Mouse (Mus musculus) forebrain, embryonic 11.5 days (tissue): Measurements from ENCODE around the gene Muc2. TPM values are rescaled to one million over a fixed set of nuclear protein-coding genes. Genes with fewer than 3 reads are reported as not detected.

Source experiments
- ATAC-seq: fragments of 200-750 bp; cut with Nextera tagmentation; replicated peaks from 2 replicates; pipeline ENCODE4 v1.8.0; 2017; ENCODE audit warnings: moderate TSS enrichment; ENCODE audit not compliant: low FRiP score
- DNase-seq: peaks from one replicate; pipeline ENCODE4 v3.0.0-alpha.2; 2017; ENCODE audit warnings: low spot score
- H3K27ac ChIP-seq: fragments of 300-500 bp; sonication (generic); 2 replicates; pipeline ENCODE4 v1.5.1; 2014; ENCODE audit warnings: low read depth, low read length
- H3K27me3 ChIP-seq: fragments of 300-500 bp; sonication (generic); 2 replicates; pipeline ENCODE4 v1.6.1; 2014; ENCODE audit warnings: mild to moderate bottlenecking, low read length, mixed read lengths; ENCODE audit not compliant: control insufficient read depth, insufficient read depth
- H3K36me3 ChIP-seq: fragments of 300-500 bp; sonication (generic); 2 replicates; pipeline ENCODE4 v1.6.1; 2014; ENCODE audit warnings: mild to moderate bottlenecking, low read length, moderate library complexity, mixed read lengths; ENCODE audit not compliant: control insufficient read depth, insufficient read depth
- H3K4me1 ChIP-seq: fragments of 300-500 bp; sonication (generic); replicated peaks from 2 replicates; pipeline ENCODE4 v1.6.1; 2014; ENCODE audit warnings: low read length, mixed read lengths; ENCODE audit not compliant: control insufficient read depth, insufficient read depth
- H3K4me2 ChIP-seq: fragments of 300-500 bp; sonication (generic); 2 replicates; pipeline ENCODE4 v1.6.1; 2014; ENCODE audit warnings: low read depth, mild to moderate bottlenecking, low read length, moderate library complexity, mixed read lengths; ENCODE audit not compliant: severe bottlenecking
- H3K4me3 ChIP-seq: fragments of 300-500 bp; sonication (generic); 2 replicates; pipeline ENCODE4 v1.5.1; 2014; ENCODE audit warnings: low read depth, low read length
- H3K9ac ChIP-seq: fragments of 300-500 bp; sonication (generic); 2 replicates; pipeline ENCODE4 v1.6.1; 2014; ENCODE audit warnings: low read length
- H3K9me3 ChIP-seq: fragments of 300-500 bp; sonication (generic); 2 replicates; pipeline ENCODE4 v1.6.1; 2016; ENCODE audit warnings: low read length, mixed read lengths; ENCODE audit not compliant: control insufficient read depth
- WGBS: fragments of 180-500 bp; shearing (Covaris S2); extraction: QIAGEN DNeasy Blood & Tissue Kit; methylation state at CpG from one replicate; pipeline ENCODE4 v1.1.7; 2014; 5-methylcytosine and 5-hydroxymethylcytosine counted together
- polyA plus RNA-seq: library from polyadenylated mRNA; unstranded; fragments of >200 nt; fragmentation: Nextera tagmentation; extraction: Ambion mirVana; gene quantifications from 2 replicates; pipeline ENCODE4 v1.2.1, GENCODE M21; 2014

Gene Muc2
- polyA plus RNA-seq, 1 experiment from 2014 or later, result 0.15 TPM

DNA sequence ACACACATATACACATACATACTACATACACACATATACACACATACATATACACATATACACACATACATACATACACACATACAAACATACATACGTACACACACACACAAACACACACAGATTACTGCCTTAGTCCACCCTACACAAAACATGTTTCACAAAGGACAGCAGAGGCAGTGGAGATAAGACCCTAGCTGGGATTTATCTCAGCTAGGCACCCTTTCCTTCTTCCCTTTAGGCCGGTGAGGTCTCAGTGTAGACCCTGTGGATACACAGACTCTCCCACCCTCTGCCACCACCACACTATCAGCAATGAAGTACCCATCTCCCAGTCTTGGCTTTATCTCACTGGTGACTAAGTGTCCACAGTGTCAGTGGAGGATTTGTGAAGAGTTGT, 84.7 kb downstream of the Muc2 start:
- 92% methylated on average over 2 of the region's 2 CpGs for WGBS
- no peak overlapping the region for H3K4me3 ChIP-seq
- ATAC-seq, result no peak

DNA sequence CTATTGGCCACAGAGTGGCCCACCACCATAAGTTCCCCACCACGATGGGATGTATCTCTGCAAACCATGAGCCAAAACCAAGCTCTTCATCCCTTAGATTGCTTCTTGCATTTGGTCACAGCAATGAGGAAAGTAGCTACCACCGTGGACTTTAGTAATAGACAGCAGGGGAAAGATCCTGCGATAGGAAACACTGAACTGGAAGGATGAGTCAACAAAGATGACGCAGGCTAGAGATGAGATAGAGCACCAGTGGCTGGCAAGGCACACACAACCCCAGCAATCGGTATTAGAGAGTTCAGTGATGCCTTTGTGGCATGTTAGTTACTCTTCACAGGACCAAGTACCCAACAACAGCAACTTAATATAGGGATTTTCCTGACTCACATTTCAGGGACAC, 86.1 kb downstream of the Muc2 start:
- Histone ChIP-seq H3K27me3 (no peaks in the 10 kb centered on the region), H3K36me3 (no peaks in the 10 kb centered on the region), H3K4me3 (no peak overlapping the region), H3K9me3 (no peaks in the 10 kb centered on the region; the same call in 1 of the 2 replicates), H3K9ac (no peak overlapping the region), H3K4me1 (0 out of 2 replicates have a peak, but pooled peaks cover 2% of the 10 kb centered on the region), H3K4me2 (no peak overlapping the region), H3K27ac (no peak overlapping the region)
- ATAC-seq (no peak), DNase-seq (no peak)
- 89% methylated on average over 5 of the region's 5 CpGs for whole genome bisulfite sequencing

More for the DNA sequence above, 84.7 kb downstream of the Muc2 start:
- DNase-seq, result no peak
- no peaks in the 10 kb centered on the region for H3K36me3 ChIP-seq
- no peaks in the 10 kb centered on the region for H3K27me3 ChIP-seq
- H3K4me1 ChIP-seq, result 0 out of 2 replicates have a peak, but pooled peaks cover 2% of the 10 kb centered on the region
- H3K4me2 ChIP-seq, result no peak overlapping the region
- H3K27ac ChIP-seq, result no peak overlapping the region
- H3K9me3 ChIP-seq, result no peaks in the 10 kb centered on the region; the same call in 1 of the 2 replicates
- no peak overlapping the region for H3K9ac ChIP-seq

DNA sequence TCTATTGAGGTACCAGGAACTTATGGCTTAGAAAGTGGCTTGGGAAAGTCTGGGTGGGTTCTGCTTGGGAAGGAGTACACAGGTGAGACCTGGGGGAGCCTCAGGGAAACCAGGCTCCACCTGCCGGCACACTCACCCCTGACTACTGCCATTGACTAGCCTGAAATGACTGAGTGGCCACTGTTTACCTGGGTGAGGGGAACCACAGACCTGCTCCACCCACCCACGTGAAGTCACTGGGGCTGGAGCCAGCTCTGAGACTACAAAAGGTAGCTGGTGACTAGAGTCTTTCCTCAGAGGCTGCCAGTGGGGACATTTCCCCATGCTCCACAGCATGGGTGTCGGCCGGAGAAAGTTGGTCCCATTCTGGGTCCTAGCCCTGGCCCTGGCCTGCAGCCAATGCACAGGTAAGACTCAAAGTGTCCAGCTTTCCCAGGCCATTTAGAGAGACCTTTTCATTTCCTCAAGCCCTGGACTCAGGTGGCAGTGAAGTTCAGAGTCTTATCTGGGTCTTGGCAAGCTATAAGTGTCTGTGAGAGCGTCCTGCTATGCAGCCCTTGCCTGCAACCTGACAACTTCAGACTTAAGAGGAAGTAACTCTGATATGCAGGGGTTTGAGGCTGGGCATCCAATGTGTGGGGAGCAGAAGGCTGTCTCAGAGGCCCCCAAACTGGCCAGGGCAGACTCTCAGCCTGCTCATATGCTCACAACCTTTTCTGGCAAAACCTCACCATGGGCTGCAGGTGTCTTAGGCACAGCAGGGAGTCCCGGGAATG, 98.7 kb downstream of the Muc2 start, which contains the start of gene Muc5ac:
Gene Muc5ac, plus strand, starts transcription at position 296 of the 776 bp plus-strand sequence.
- no peaks in the 10 kb centered on the region for H3K4me1 ChIP-seq
- 87% methylated on average over 6 of the region's 6 CpGs for WGBS
- DNase-seq, result no peak
- H3K36me3 ChIP-seq, result no peaks in the 10 kb centered on the region
- ATAC-seq, result no peak
- no peaks in the 10 kb centered on the region for H3K27me3 ChIP-seq
- H3K9ac ChIP-seq, result no peak within 1 kb of the TSS
- no peak within 1 kb of the TSS for H3K4me3 ChIP-seq
- no peak within 1 kb of the TSS for H3K27ac ChIP-seq
- no peak within 1 kb of the TSS for H3K4me2 ChIP-seq
- H3K9me3 ChIP-seq, result no peaks in the 10 kb centered on the region

DNA sequence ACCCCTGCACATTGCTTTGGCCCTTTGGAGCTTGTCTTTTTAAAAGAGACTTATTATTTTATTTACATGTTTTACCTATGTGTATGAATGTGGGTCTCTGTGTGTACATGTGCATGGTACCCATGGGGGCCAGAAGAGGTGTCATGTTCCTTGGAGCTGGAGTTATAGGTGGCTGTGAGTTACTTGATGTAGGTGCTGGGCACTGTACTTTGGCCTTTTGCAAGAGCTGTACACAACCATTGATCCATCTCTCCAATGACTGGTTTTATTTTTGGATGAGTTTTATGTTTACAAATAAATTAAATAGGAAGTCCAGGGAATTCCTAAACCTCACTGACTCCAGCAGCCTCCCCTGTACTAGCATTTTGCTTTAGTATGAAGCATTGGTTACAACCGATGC, 104.1 kb downstream of the Muc2 start:
- Histone ChIP-seq H3K36me3 (no peaks in the 10 kb centered on the region), H3K4me3 (no peak overlapping the region), H3K4me2 (no peak overlapping the region), H3K9me3 (no peaks in the 10 kb centered on the region; the same call in 1 of the 2 replicates), H3K27me3 (no peaks in the 10 kb centered on the region), H3K27ac (no peak overlapping the region), H3K4me1 (no peaks in the 10 kb centered on the region), H3K9ac (no peak overlapping the region)
- ATAC-seq (no peak), DNase-seq (no peak)
- 94% methylated on average over 1 of the region's 1 CpGs for WGBS

DNA sequence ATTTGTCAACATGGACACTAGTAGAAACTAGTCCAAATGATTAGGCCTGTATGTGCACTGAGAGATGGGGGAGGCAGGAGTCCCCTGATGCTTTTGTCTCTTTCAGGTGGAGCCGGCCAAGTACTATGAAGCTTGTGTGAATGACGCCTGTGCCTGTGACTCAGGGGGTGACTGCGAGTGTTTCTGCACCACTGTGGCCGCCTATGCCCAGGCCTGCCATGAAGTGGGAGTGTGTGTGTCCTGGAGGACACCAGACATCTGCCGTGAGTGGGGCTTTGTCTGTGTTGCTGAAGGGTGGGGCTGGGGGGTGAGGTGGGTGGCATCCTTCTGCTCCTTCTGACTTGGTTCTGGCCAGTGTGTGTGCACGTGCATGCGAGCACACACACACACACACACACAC, 113.1 kb downstream of the Muc2 start:
- Histone ChIP-seq H3K36me3 (no peaks in the 10 kb centered on the region), H3K4me1 (no peaks in the 10 kb centered on the region), H3K9me3 (no peaks in the 10 kb centered on the region), H3K4me3 (no peak overlapping the region), H3K4me2 (no peak overlapping the region), H3K27me3 (no peaks in the 10 kb centered on the region), H3K9ac (no peak overlapping the region), H3K27ac (no peak overlapping the region)
- ATAC-seq (no peak), DNase-seq (no peak)
- WGBS, result 87% methylated on average over 7 of the region's 7 CpGs

Other genes with a start within 250 kb of the Muc2 start
- gene Pidd1, start 246.3 kb upstream of the Muc2 start, polyA plus RNA-seq, result 22.3 TPM in 2 replicates
- gene Rplp2, start 243.0 kb upstream of the Muc2 start, polyA plus RNA-seq, result 935 and 968 TPM in 2 replicates
- gene Pnpla2, start 235.1 kb upstream of the Muc2 start, polyA plus RNA-seq, result 16.9 and 17.9 TPM in 2 replicates
- gene Cracr2b, start 229.2 kb upstream of the Muc2 start, polyA plus RNA-seq, result 3.6 and 5.9 TPM in 2 replicates
- 40.3 and 48.6 TPM in 2 replicates for gene Cd151, start 222.9 kb upstream of the Muc2 start, polyA plus RNA-seq
- gene Polr2l, start 215.2 kb upstream of the Muc2 start, polyA plus RNA-seq, result 73.9 and 78.5 TPM in 2 replicates
- 29.7 and 34.0 TPM in 2 replicates for gene Tspan4, start 215.1 kb upstream of the Muc2 start, polyA plus RNA-seq
- gene Chid1, start 150.5 kb upstream of the Muc2 start, polyA plus RNA-seq, result 22.9 and 26.5 TPM in 2 replicates
- 104 and 106 TPM in 2 replicates for gene Ap2a2, start 128.2 kb upstream of the Muc2 start, polyA plus RNA-seq
- 0.19 and 0.23 TPM in 2 replicates for gene Muc6, start 35.0 kb upstream of the Muc2 start, polyA plus RNA-seq
- gene Muc5ac, start 98.6 kb downstream of the Muc2 start, polyA plus RNA-seq, result not detected in 2 replicates
- gene Muc5b, start 148.7 kb downstream of the Muc2 start, polyA plus RNA-seq, result 0.03 TPM in 1 of 2 replicates, not detected in the other
- 59.8 and 70.7 TPM in 2 replicates for gene Tollip, start 228.2 kb downstream of the Muc2 start, polyA plus RNA-seq